Mouse (Mus musculus) heart, embryonic 11.5 days (tissue): ENCODE data around the gene AY358078. TPM values are rescaled to one million over a fixed set of nuclear protein-coding genes. Genes with fewer than 3 reads are reported as not detected.
"Not testable (repeated sequence)": the region's sequence is repeated elsewhere in the genome, so short reads cannot be mapped to it uniquely, and the experiment has no call there.

ENCODE experiments used
- ATAC-seq: fragments of 200-750 bp; cut with Nextera tagmentation; replicated peaks from 2 replicates; pipeline ENCODE4 v1.8.0; 2017; ENCODE audit warnings: moderate library complexity; ENCODE audit not compliant: insufficient number of reproducible peaks, low FRiP score, low TSS enrichment
- H3K27ac ChIP-seq: fragments of 300-500 bp; sonication (generic); 2 replicates; pipeline ENCODE4 v1.5.1; 2014; ENCODE audit warnings: mild to moderate bottlenecking, low read depth, low read length
- H3K27me3 ChIP-seq: fragments of 300-500 bp; sonication (generic); 2 replicates; pipeline ENCODE4 v1.6.1; 2014; ENCODE audit warnings: mild to moderate bottlenecking, low read length, mixed read lengths; ENCODE audit not compliant: control insufficient read depth, insufficient read depth
- H3K36me3 ChIP-seq: fragments of 300-500 bp; sonication (generic); 2 replicates; pipeline ENCODE4 v1.6.1; 2014; ENCODE audit warnings: mild to moderate bottlenecking, low read length, moderate library complexity, mixed read lengths; ENCODE audit not compliant: control insufficient read depth, insufficient read depth
- H3K4me1 ChIP-seq: fragments of 300-500 bp; sonication (generic); 2 replicates; pipeline ENCODE4 v1.6.1; 2014; ENCODE audit warnings: low read length; ENCODE audit not compliant: control insufficient read depth, insufficient read depth
- H3K4me2 ChIP-seq: fragments of 300-500 bp; sonication (generic); 2 replicates; pipeline ENCODE4 v1.6.1; 2014; ENCODE audit warnings: mild to moderate bottlenecking, moderate library complexity
- H3K4me3 ChIP-seq: fragments of 300-500 bp; sonication (generic); 2 replicates; pipeline ENCODE4 v1.5.1; 2014; ENCODE audit warnings: low read depth, low read length
- H3K9ac ChIP-seq: fragments of 300-500 bp; sonication (generic); 2 replicates; pipeline ENCODE4 v1.6.1; 2014; ENCODE audit warnings: mild to moderate bottlenecking, low read depth, low read length, moderate library complexity
- H3K9me3 ChIP-seq: fragments of 300-500 bp; sonication (generic); replicated peaks from 2 replicates; pipeline ENCODE4 v1.6.1; 2016; ENCODE audit warnings: low read length; ENCODE audit not compliant: control insufficient read depth
- WGBS: fragments of 180-500 bp; shearing (Covaris S2); extraction: QIAGEN DNeasy Blood & Tissue Kit; methylation state at CpG from one replicate; pipeline ENCODE4 v1.1.7; 2014; ENCODE audit not compliant: insufficient replicate concordance; 5-methylcytosine and 5-hydroxymethylcytosine counted together
- polyA plus RNA-seq: library from polyadenylated mRNA; unstranded; fragments of >200 nt; fragmentation: Nextera tagmentation; extraction: Ambion mirVana; gene quantifications from 2 replicates; pipeline ENCODE4 v1.2.1, GENCODE M21; 2014

Gene AY358078
- polyA plus RNA-seq, 1 experiment from 2014 or later, result not detected

DNA sequence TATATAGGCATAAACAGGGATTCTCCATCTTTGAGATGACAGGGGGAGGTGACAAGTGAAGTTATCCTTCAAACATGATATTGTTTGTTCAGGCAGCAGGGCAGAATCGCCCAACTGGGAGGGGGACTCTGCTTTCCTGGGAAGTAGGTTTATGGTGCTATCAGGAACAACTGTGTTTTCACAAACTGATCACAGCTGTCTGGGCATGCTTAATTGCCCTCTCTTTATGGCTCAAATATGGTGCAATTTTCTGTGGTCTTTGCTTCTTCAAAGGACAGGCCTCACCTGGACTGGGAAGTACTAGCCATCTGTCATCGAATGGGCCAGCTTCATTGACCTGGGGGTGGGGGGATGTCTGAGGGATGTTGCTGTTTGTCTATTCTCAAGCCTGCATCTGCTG, 5.7 kb upstream of the AY358078 start:
- Histone ChIP-seq H3K27me3 (no peaks in the 10 kb centered on the region), H3K9me3 (no peaks in the 10 kb centered on the region), H3K4me1 (no peaks in the 10 kb centered on the region), H3K9ac (no peak overlapping the region), H3K36me3 (no peaks in the 10 kb centered on the region), H3K27ac (no peak overlapping the region), H3K4me3 (no peak overlapping the region), H3K4me2 (no peak overlapping the region)
- WGBS, result 76% methylated on average over 2 of the region's 2 CpGs
- no peak for ATAC-seq

DNA sequence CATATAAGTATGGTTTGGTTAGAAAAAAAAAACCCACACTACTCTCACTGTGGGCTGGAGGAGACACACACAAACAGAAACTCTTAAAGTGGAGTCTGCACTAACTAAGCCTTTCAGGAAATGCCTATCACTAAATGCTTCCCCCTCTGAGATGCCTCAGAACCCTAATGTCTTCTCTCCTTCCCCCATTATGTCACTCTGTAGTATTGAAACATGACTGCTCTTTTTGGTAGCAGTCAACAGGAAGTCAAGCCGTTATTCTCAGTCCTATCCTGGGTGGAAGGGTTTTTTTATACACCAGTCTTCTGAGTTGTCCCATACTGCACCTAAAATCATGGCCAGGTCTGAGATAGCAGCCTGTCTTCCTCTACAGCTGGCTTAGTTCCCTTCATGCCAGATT, 26.8 kb downstream of the AY358078 start:
- no peak for ATAC-seq
- Histone ChIP-seq H3K4me3 (no peak overlapping the region), H3K36me3 (no peaks in the 10 kb centered on the region), H3K27ac (no peak overlapping the region), H3K27me3 (no peaks in the 10 kb centered on the region), H3K9me3 (no peaks in the 10 kb centered on the region), H3K9ac (no peak overlapping the region), H3K4me2 (no peak overlapping the region), H3K4me1 (no peaks in the 10 kb centered on the region)
- WGBS, result 48% methylated on average over 1 of the region's 1 CpGs

DNA sequence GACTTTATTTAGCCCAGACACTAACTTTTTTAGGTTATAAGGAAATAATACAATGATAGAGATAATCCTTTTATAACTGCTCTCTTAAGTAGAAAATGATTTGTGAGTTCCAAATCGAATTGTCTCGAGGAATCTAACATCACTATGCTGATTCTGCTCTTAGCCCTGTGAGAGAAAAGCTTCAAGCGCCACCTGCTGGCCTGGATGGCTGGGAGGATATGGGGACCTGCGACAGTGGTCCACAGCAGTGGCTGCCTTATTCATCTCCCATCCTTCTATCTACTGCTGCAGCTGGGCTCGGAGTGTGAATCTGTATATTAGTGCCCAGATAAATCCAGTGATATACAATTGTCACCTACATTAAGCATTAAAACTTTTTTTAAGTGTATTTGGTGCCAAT, 28.0 kb downstream of the AY358078 start:
- WGBS, result 29% methylated on average over 5 of the region's 5 CpGs
- H3K36me3 ChIP-seq, H3K4me3 ChIP-seq, H3K4me1 ChIP-seq, ATAC-seq, H3K27ac ChIP-seq, H3K27me3 ChIP-seq, H3K9ac ChIP-seq, H3K9me3 ChIP-seq, H3K4me2 ChIP-seq: not testable (repeated sequence)

DNA sequence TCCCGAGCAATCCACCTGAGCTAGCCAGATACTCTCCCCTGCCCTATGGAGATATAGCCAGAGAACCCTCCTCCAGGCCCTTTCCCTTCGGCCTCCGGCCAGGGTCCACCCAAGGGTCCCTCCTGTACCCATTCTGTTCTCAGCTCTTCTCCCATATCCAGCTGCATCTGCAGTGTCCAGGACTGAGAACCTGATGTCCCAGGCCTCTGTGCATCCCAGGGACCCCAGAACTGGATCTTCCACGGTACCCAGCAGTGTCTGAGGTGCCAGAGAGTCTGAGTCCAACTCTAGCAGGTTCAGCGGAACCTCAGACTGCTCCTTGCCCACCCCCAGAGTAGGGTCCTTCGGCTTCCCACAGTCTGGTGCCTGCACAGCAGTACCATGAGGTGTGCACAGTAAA, 29.3 kb downstream of the AY358078 start:
- H3K9me3 ChIP-seq, result no peaks in the 10 kb centered on the region
- no peak for ATAC-seq

DNA sequence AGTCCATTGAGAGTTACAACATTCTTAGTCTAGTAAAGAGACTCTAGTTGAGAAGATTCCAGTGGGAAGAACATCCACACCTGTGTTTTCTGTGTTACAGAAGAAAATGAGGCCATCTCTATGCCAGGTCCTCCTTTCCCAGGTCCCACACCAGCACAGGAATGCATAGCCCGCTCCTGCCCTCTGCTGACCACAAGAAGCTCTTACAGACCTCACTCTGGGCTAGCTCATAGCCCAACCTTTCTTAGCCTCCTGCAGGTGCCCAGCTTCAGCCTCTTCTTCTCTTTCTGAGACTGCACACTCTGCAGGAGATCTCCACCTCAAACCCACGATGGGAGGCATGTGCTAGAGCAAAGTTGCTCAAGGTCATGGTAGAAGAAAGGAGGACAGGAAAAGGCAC, 38.6 kb downstream of the AY358078 start:
- not testable (repeated sequence) for H3K9me3 ChIP-seq, H3K4me3 ChIP-seq, H3K4me1 ChIP-seq, ATAC-seq, H3K36me3 ChIP-seq, H3K9ac ChIP-seq, H3K27me3 ChIP-seq, H3K27ac ChIP-seq, H3K4me2 ChIP-seq
- WGBS, result 24% methylated on average over 2 of the region's 2 CpGs

More for the DNA sequence above, 29.3 kb downstream of the AY358078 start:
- Histone ChIP-seq H3K36me3 (no peaks in the 10 kb centered on the region), H3K4me2 (no peak overlapping the region), H3K9ac (no peak overlapping the region), H3K4me3 (no peak overlapping the region), H3K27me3 (no peaks in the 10 kb centered on the region), H3K4me1 (no peaks in the 10 kb centered on the region), H3K27ac (no peak overlapping the region)
- 79% methylated on average over 6 of the region's 6 CpGs for WGBS

DNA sequence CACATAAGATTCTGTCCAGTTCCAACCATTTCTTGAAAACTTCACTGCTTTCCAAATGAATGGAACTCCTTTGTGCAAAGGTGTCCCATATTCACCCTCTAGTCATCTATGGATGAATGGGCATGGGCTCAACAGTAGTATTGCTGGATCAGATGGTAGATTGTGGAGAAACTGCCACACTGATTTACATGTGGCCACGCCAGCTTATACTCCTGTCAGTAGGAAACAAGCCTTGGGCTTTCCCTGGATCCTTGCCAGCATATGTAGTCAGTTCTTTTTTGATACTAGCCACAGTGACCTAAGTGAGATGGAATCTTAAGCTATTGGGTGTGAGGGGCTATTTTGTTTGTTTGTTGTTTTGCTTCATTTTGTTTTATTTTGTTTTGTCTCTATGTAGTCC, 42.4 kb downstream of the AY358078 start:
- WGBS, result 63% methylated on average over 1 of the region's 1 CpGs
- Histone ChIP-seq H3K36me3 (no peaks in the 10 kb centered on the region), H3K4me1 (no peaks in the 10 kb centered on the region), H3K27ac (no peak overlapping the region), H3K9me3 (no peaks in the 10 kb centered on the region), H3K4me3 (no peak overlapping the region), H3K9ac (no peak overlapping the region), H3K27me3 (no peaks in the 10 kb centered on the region), H3K4me2 (no peak overlapping the region)
- ATAC-seq, result no peak

DNA sequence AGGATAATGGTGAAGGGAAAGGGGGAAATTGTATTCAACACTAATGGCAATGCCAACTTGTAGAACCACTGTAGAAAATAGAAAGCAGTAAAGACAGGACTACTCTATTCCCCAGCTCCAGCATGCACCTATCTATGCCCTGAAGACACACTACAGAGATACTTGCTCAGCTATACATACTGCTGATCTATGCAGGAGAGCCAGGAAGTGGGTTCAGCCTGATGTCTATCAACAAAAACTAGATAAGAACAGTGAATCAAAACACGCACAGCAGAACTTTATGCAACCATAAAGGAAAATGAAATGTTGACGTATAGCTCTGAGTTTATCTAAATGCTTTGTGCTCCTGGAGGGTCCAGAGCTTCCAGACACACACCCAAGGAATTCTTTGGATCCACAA, 42.9 kb downstream of the AY358078 start:
- Histone ChIP-seq H3K4me2 (no peak overlapping the region), H3K27me3 (no peaks in the 10 kb centered on the region), H3K9me3 (no peaks in the 10 kb centered on the region), H3K27ac (no peak overlapping the region), H3K4me3 (no peak overlapping the region), H3K36me3 (no peaks in the 10 kb centered on the region), H3K9ac (no peak overlapping the region), H3K4me1 (no peaks in the 10 kb centered on the region)
- ATAC-seq, result no peak
- 76% methylated on average over 2 of the region's 2 CpGs for WGBS

DNA sequence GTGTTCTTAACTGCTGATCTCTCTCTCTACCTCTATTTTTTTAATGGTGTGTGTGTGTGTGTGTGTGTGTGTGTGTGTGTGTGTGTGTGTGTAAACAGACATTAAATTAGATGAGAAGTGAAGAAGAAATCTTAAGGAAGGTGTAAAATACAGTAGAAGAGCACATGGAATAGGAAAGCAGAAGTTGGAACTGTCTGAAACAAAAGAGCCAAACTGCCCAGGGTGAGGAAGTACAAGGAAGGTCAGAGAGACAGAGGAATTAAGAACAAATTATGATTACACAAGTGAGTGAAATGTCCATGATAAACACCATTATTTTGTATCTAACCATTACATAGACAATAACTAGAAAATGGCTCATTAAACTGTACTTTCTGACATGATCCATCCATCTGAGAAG, 44.0 kb downstream of the AY358078 start:
- H3K4me1 ChIP-seq, result no peaks in the 10 kb centered on the region
- H3K9me3 ChIP-seq, result no peaks in the 10 kb centered on the region
- H3K27ac ChIP-seq, result no peak overlapping the region
- H3K4me3 ChIP-seq, result no peak overlapping the region
- H3K4me2 ChIP-seq, result no peak overlapping the region
- H3K9ac ChIP-seq, result no peak overlapping the region
- no peaks in the 10 kb centered on the region for H3K36me3 ChIP-seq
- ATAC-seq, result no peak
- H3K27me3 ChIP-seq, result no peaks in the 10 kb centered on the region

DNA sequence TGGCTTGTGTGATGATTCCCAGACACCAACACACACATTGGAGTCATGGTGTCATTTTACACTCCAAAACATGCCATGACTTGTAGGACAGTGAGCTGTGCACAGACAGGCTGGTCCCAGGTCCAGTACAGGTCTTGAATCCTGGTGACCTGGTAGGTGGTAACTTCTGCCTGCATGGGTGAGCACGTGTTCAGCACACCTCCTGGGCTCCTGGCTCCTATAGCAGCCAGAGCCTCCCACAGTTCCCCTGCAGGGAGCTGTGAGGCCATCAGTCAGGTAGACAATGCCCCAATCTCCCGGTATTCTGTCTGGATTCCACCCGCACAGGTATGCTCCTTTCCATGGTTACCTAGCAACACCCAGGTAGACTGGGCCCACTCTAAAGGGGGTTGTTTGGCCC, 46.7 kb downstream of the AY358078 start:
- ATAC-seq, result no peak
- Histone ChIP-seq H3K4me2 (no peak overlapping the region), H3K27ac (no peak overlapping the region), H3K9ac (no peak overlapping the region), H3K9me3 (no peaks in the 10 kb centered on the region), H3K36me3 (no peaks in the 10 kb centered on the region), H3K4me1 (no peaks in the 10 kb centered on the region), H3K4me3 (no peak overlapping the region), H3K27me3 (no peaks in the 10 kb centered on the region)
- 58% methylated on average over 3 of the region's 3 CpGs for WGBS
